Mouse (Mus musculus): ENCODE measurements around the gene Tssc4.

- TF ChIP-seq CTCF (IDR thresholded peaks at IDR 0.05; ENCODE audit: low read depth, low read length) (no peak), POLR2A (IDR thresholded peaks at IDR 0.05; ENCODE audit: borderline replicate concordance, low read depth, low read length) (no peak)
These were observed 10.8 kb upstream of the Tssc4 start for GRCm38 (mm10) chr7:143058221-143058697.

Data from bone marrow macrophage, adult 2 months (primary cell).